Mouse (Mus musculus): ENCODE results near the gene Fstl4.

DNA sequence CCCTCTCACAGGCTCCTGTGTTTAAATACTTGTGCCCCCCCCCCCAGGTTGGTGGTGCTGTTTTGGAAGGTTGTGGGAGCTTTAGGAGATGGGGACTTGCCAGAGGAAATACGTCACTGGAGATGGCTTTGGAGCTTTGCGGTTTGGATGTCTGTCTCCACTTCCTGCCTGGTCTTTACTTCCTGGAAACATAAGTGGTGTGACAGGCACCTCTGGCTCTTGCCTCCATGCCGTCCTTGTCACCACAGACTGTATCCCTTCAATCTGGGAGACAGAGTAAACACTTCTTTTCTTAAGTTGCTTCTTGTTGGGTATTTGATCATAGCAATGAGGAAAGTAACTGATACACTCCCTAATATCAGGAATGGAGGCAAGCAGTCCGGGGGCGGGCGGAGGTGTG is 14.4 kb upstream of the Fstl4 start:
- TF ChIP-seq POLR2AphosphoS2 (IDR thresholded peaks at IDR 0.05; ENCODE audit: low read length) (no peak), CTCF (IDR thresholded peaks at IDR 0.05 in 2 of 3, conservative IDR thresholded peaks at IDR 0.05 in 1 of 3; ENCODE audit: control insufficient read depth in 1 of 3, insufficient read depth in 1 of 3, low read depth in 2 of 3, low read length in 3 of 3, poor library complexity in 1 of 3, severe bottlenecking in 1 of 3) (no peak), E2F4 (IDR thresholded peaks at IDR 0.05; ENCODE audit: borderline replicate concordance, low read depth, low read length) (no peak), EP300 (IDR thresholded peaks at IDR 0.05; ENCODE audit: low read depth in 1 of 2, low read length in 2 of 2) (no peak), MAX (IDR thresholded peaks at IDR 0.05; ENCODE audit: low read length) (no peak), ETS1 (IDR thresholded peaks at IDR 0.05; ENCODE audit: low read depth, low read length) (no peak), MXI1 (IDR thresholded peaks at IDR 0.05; ENCODE audit: low read depth, low read length) (no peak), POLR2A (IDR thresholded peaks at IDR 0.05; ENCODE audit: control insufficient read depth in 1 of 2, insufficient read depth in 1 of 2, low read depth in 1 of 2, low read length in 2 of 2, poor library complexity in 1 of 2) (no peak), CHD2 (IDR thresholded peaks at IDR 0.05; ENCODE audit: low read length) (no peak)

Data from MEL (cell line).